Mouse (Mus musculus): Measurements from ENCODE around the gene Imp3. TPM values are rescaled to one million over a fixed set of nuclear protein-coding genes. Genes with fewer than 3 reads are reported as not detected.

Gene Imp3
- polyA plus RNA-seq, 1 experiment, result 101 TPM

- no peak for TF ChIP-seq POLR2A (IDR thresholded peaks at IDR 0.05; ENCODE audit: insufficient read depth, low read length)
- no peak for TF ChIP-seq EP300 (IDR thresholded peaks at IDR 0.05; ENCODE audit: insufficient read depth, low read depth, low read length)
- TF ChIP-seq CTCF (IDR thresholded peaks at IDR 0.05; ENCODE audit: low read depth, low read length), result no peak
- no peak overlapping the region for H3K27ac ChIP-seq (ENCODE audit: insufficient read depth, low read length)
- no peaks in the 10 kb centered on the region for H3K27me3 ChIP-seq (ENCODE audit: control insufficient read depth, insufficient read depth, low read length, poor library complexity, severe bottlenecking)
- H3K36me3 ChIP-seq (ENCODE audit: control insufficient read depth, insufficient read depth, low read length, poor library complexity, severe bottlenecking), result no peaks in the 10 kb centered on the region
- no peak overlapping the region for H3K9ac ChIP-seq (ENCODE audit: low read depth, poor library complexity, severe bottlenecking)
- peaks cover 2% of the 10 kb centered on the region for H3K4me1 ChIP-seq (ENCODE audit: control insufficient read depth, insufficient read depth, low read length)
- no peaks in the 10 kb centered on the region for H3K9me3 ChIP-seq (replicated peaks; ENCODE audit: control insufficient read depth, insufficient read depth, low read length, poor library complexity, severe bottlenecking)
- H3K4me3 ChIP-seq (ENCODE audit: low read depth, low read length), result no peak overlapping the region
These were observed 23.3 kb upstream of the Imp3 start for GRCm38 (mm10) chr9:56913991-56914390.

GRCm38 (mm10) chr9:56915116-56915515 is 22.2 kb upstream of the Imp3 start:
- H3K27ac ChIP-seq (ENCODE audit: insufficient read depth, low read length), result no peak overlapping the region
- no peaks in the 10 kb centered on the region for H3K9me3 ChIP-seq (replicated peaks; ENCODE audit: control insufficient read depth, insufficient read depth, low read length, poor library complexity, severe bottlenecking)
- H3K4me3 ChIP-seq (ENCODE audit: low read depth, low read length), result no peak overlapping the region
- peaks cover 1% of the 10 kb centered on the region for H3K4me1 ChIP-seq (ENCODE audit: control insufficient read depth, insufficient read depth, low read length)
- TF ChIP-seq CTCF (IDR thresholded peaks at IDR 0.05; ENCODE audit: low read depth, low read length), result no peak
- TF ChIP-seq POLR2A (IDR thresholded peaks at IDR 0.05; ENCODE audit: insufficient read depth, low read length), result no peak
- TF ChIP-seq EP300 (IDR thresholded peaks at IDR 0.05; ENCODE audit: insufficient read depth, low read depth, low read length), result no peak
- H3K27me3 ChIP-seq (ENCODE audit: control insufficient read depth, insufficient read depth, low read length, poor library complexity, severe bottlenecking), result no peaks in the 10 kb centered on the region
- H3K36me3 ChIP-seq (ENCODE audit: control insufficient read depth, insufficient read depth, low read length, poor library complexity, severe bottlenecking), result no peaks in the 10 kb centered on the region
- no peak overlapping the region for H3K9ac ChIP-seq (ENCODE audit: low read depth, poor library complexity, severe bottlenecking)

GRCm38 (mm10) chr9:56915695-56916410 is 21.4 kb upstream of the Imp3 start:
- Histone ChIP-seq H3K27ac (ENCODE audit: insufficient read depth, low read length) (no peak overlapping the region), H3K27me3 (ENCODE audit: control insufficient read depth, insufficient read depth, low read length, poor library complexity, severe bottlenecking) (no peaks in the 10 kb centered on the region), H3K9me3 (replicated peaks; ENCODE audit: control insufficient read depth, insufficient read depth, low read length, poor library complexity, severe bottlenecking) (no peaks in the 10 kb centered on the region), H3K36me3 (ENCODE audit: control insufficient read depth, insufficient read depth, low read length, poor library complexity, severe bottlenecking) (no peaks in the 10 kb centered on the region), H3K4me1 (ENCODE audit: control insufficient read depth, insufficient read depth, low read length) (no peaks in the 10 kb centered on the region), H3K9ac (ENCODE audit: low read depth, poor library complexity, severe bottlenecking) (no peak overlapping the region), H3K4me3 (ENCODE audit: low read depth, low read length) (no peak overlapping the region)
- TF ChIP-seq POLR2A (IDR thresholded peaks at IDR 0.05; ENCODE audit: insufficient read depth, low read length) (no peak), CTCF (IDR thresholded peaks at IDR 0.05; ENCODE audit: low read depth, low read length) (no peak), EP300 (IDR thresholded peaks at IDR 0.05; ENCODE audit: insufficient read depth, low read depth, low read length) (no peak)

GRCm38 (mm10) chr9:56917131-56917530 is 20.1 kb upstream of the Imp3 start:
- no peaks in the 10 kb centered on the region for H3K36me3 ChIP-seq (ENCODE audit: control insufficient read depth, insufficient read depth, low read length, poor library complexity, severe bottlenecking)
- H3K27me3 ChIP-seq (ENCODE audit: control insufficient read depth, insufficient read depth, low read length, poor library complexity, severe bottlenecking), result no peaks in the 10 kb centered on the region
- H3K9me3 ChIP-seq (replicated peaks; ENCODE audit: control insufficient read depth, insufficient read depth, low read length, poor library complexity, severe bottlenecking), result no peaks in the 10 kb centered on the region
- no peak overlapping the region for H3K27ac ChIP-seq (ENCODE audit: insufficient read depth, low read length)
- no peak overlapping the region for H3K9ac ChIP-seq (ENCODE audit: low read depth, poor library complexity, severe bottlenecking)
- no peak overlapping the region for H3K4me3 ChIP-seq (ENCODE audit: low read depth, low read length)
- H3K4me1 ChIP-seq (ENCODE audit: control insufficient read depth, insufficient read depth, low read length), result no peaks in the 10 kb centered on the region
- no peak for TF ChIP-seq POLR2A (IDR thresholded peaks at IDR 0.05; ENCODE audit: insufficient read depth, low read length)
- TF ChIP-seq CTCF (IDR thresholded peaks at IDR 0.05; ENCODE audit: low read depth, low read length), result no peak
- TF ChIP-seq EP300 (IDR thresholded peaks at IDR 0.05; ENCODE audit: insufficient read depth, low read depth, low read length), result no peak

- TF ChIP-seq POLR2A (IDR thresholded peaks at IDR 0.05; ENCODE audit: insufficient read depth, low read length), result no peak
- no peaks in the 10 kb centered on the region for H3K36me3 ChIP-seq (ENCODE audit: control insufficient read depth, insufficient read depth, low read length, poor library complexity, severe bottlenecking)
These were observed 18.8 kb upstream of the Imp3 start for GRCm38 (mm10) chr9:56918466-56918865.

GRCm38 (mm10) chr9:56922746-56923145 is 14.5 kb upstream of the Imp3 start:
- no peaks in the 10 kb centered on the region for H3K9me3 ChIP-seq (replicated peaks; ENCODE audit: control insufficient read depth, insufficient read depth, low read length, poor library complexity, severe bottlenecking)
- H3K9ac ChIP-seq (ENCODE audit: low read depth, poor library complexity, severe bottlenecking), result no peak overlapping the region
- H3K36me3 ChIP-seq (ENCODE audit: control insufficient read depth, insufficient read depth, low read length, poor library complexity, severe bottlenecking), result no peaks in the 10 kb centered on the region
- H3K4me1 ChIP-seq (ENCODE audit: control insufficient read depth, insufficient read depth, low read length), result peaks cover 3% of the 10 kb centered on the region
- no peaks in the 10 kb centered on the region for H3K27me3 ChIP-seq (ENCODE audit: control insufficient read depth, insufficient read depth, low read length, poor library complexity, severe bottlenecking)
- TF ChIP-seq CTCF (IDR thresholded peaks at IDR 0.05; ENCODE audit: low read depth, low read length), result no peak
- TF ChIP-seq POLR2A (IDR thresholded peaks at IDR 0.05; ENCODE audit: insufficient read depth, low read length), result no peak
- TF ChIP-seq EP300 (IDR thresholded peaks at IDR 0.05; ENCODE audit: insufficient read depth, low read depth, low read length), result no peak
- no peak overlapping the region for H3K27ac ChIP-seq (ENCODE audit: insufficient read depth, low read length)
- H3K4me3 ChIP-seq (ENCODE audit: low read depth, low read length), result no peak overlapping the region

More at GRCm38 (mm10) chr9:56918466-56918865, 18.8 kb upstream of the Imp3 start:
- no peak overlapping the region for H3K27ac ChIP-seq (ENCODE audit: insufficient read depth, low read length)
- no peak overlapping the region for H3K4me3 ChIP-seq (ENCODE audit: low read depth, low read length)
- no peaks in the 10 kb centered on the region for H3K27me3 ChIP-seq (ENCODE audit: control insufficient read depth, insufficient read depth, low read length, poor library complexity, severe bottlenecking)
- no peaks in the 10 kb centered on the region for H3K4me1 ChIP-seq (ENCODE audit: control insufficient read depth, insufficient read depth, low read length)
- H3K9ac ChIP-seq (ENCODE audit: low read depth, poor library complexity, severe bottlenecking), result no peak overlapping the region
- no peaks in the 10 kb centered on the region for H3K9me3 ChIP-seq (replicated peaks; ENCODE audit: control insufficient read depth, insufficient read depth, low read length, poor library complexity, severe bottlenecking)

All from ES-Bruce4 (cell line).